Mouse (Mus musculus) brain, adult 2 months (tissue): ENCODE measurements around the gene Lyz1.
"Not testable (repeated sequence)": the region's sequence is repeated elsewhere in the genome, so short reads cannot be mapped to it uniquely, and the experiment has no call there.

Experiments
- DNase-seq: peaks from one replicate; pipeline ENCODE4 v3.0.0; 2011; ENCODE audit warnings: low read depth, low spot score

The Lyz1 gene

DNA sequence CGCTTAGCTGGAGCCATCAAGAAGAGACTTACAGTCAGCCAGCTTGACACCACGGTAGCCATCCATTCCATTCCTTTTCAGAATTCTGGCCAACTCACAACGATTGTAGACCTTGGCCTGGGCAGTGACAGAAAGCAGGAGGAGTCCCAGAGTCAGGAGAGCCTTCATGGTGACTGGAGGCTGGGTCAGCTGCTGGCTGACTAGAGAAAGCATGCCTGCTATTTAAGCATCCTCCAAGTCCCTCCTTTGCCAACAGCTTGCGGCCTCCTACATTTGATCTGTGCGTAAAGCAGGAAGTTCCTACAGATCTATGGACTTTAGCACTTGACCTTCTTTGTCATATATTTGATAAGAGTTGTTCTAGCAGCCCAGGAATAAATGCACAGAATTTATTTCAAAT lies at the start of gene Lyz1:
TSS of gene Lyz1 (minus strand) at position 198 of the 400 bp plus-strand sequence.
- DNase-seq: no peak

- DNase-seq: no peak
Observed at GRCm38 (mm10) chr10:117342406-117342805, 49.7 kb upstream of the Lyz1 start.

DNA sequence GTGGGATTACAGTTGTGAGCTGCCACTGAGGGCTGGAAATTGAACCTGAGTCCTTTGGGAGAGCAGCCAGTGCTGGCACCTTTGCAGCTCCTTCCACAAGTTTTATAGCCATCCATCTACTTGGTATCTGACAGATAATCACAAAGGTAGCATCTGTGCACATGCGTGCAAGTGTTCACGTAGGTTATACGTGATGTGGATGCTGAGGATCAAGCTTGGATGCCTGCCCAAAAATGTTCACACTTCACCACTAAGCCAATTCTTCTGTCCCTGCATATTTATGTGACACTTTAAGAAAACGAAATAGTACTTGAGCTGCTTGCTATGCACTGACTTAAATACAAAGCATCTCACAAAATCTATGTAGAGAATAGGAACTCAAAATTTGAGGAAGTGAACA lies 48.4 kb upstream of the Lyz1 start:
- peak; percentile 21 for DNase-seq

DNA sequence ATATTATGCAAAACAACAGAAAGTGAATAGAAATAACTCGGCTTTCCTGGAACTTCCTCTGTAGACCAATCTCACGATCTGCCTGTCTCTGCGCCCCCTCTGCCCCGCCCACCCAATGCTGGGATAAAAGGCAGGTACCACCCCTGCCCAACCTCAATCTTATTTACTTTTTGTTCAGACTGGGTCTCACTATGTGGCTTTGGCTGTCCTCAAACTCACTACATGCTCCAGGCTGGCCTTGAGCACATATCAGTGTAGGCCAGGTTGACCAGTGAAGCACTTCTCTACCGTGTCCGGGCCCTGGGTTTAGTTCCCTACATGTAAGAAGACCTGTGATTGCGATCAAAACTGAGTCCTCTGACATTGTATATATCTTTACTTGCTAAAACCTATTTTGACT lies 46.6 kb upstream of the Lyz1 start:
- DNase-seq: no peak

DNA sequence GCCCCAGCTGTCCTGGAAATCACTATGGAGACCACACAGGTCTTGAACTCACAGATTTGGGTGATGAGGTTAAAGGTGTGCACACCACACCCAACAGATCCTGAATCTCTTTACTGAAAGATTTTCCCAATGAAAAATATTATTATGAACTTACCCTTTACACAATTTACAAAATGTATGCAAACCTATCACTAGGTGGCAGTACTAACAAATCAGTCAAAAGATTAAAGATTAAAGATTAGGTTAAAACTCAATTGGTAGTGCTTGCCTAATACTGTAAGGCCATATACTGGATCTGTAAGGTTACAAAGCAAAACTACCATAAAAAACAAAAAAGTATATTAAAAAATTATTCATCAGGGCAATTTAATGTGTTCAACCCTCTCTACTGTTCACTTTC lies 45.3 kb upstream of the Lyz1 start:
- no peak for DNase-seq

GRCm38 (mm10) chr10:117335649-117336048 lies 43.0 kb upstream of the Lyz1 start:
- no peak for DNase-seq

DNA sequence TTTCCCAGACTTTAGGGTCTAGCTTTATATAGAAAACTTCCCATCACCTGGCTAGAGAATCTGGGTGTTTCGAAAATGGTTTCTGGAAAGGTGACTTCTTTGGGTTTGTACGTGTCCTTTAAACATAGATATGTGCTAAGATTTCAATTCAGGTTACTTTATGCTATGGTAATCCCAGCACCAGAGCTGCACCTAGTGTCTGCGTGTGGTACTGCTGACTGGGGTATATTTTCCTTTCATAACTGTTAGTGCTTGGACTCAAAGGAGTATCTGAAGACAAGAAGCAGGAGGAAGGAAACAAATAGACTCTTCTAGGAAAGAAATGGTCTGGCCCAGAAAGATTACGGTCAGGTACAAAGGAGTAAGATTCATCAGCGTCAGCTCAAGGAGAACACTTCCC lies 37.9 kb upstream of the Lyz1 start:
- peak; percentile 15 for DNase-seq

GRCm38 (mm10) chr10:117323782-117324181 lies 31.1 kb upstream of the Lyz1 start:
- DNase-seq: no peak

GRCm38 (mm10) chr10:117322630-117323029 lies 30.0 kb upstream of the Lyz1 start:
- DNase-seq: no peak

- no peak for DNase-seq
Observed at GRCm38 (mm10) chr10:117320571-117320981, 27.9 kb upstream of the Lyz1 start.

DNA sequence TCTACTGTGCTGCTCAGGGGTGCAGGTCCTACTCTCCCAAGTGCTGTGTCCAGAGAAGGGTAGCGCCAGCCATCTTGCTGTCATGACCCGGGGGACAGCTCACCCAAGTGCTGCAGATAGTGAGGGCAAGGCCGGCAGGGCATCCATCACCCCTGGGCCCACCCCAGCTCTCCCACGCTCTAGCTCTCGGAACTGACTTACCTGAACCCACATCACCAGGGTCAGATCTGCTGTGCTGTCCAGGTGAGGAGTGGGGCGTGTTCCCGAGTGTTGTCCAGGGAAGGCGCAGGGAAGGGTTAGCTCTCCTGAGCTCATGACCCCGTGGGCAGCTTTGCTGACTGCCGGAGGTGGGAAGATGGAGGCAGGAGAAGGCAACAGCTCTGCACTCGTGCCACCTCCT lies 23.7 kb upstream of the Lyz1 start:
- no peak for DNase-seq

DNA sequence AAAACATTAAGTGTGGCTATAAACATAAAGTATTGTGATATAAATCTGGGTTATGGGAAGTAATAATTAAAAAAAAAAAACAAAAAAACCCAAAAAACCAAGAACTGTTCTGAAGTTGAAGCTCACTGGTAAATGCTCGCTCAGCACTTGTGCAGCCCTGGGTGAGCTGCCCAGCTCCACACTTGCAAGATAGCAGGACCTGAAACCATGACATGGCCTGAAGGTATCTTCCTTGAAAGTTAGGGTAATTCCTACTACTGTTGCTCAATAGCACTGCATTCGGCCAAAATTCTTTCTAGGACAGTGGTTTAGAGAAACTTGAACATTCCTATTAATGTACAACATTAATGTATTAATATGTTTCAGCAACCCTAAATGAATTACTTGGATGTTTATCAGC lies 20.5 kb upstream of the Lyz1 start:
- no peak for DNase-seq

DNA sequence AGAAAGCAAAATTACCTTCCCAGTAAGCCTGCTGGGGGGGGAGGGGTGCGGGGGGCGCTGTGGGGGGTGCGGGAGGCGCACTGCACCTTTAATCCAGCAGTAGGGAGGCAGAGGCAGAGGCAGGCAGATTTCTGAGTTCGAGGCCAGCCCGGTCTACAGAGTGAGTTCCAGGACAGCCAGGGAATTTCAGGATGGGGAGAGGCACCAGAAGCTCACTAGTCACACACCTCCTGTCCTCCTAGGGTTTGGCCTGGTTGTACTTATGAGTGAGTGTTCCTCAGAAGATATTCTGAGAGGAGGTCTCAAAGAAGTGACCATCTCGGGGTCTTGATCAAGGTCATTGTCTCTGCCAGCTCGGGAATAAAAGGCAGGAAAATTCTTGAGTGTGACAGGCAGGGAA lies 19.5 kb upstream of the Lyz1 start:
- DNase-seq: no peak

- no peak for DNase-seq
Observed at GRCm38 (mm10) chr10:117304371-117304770, 11.7 kb upstream of the Lyz1 start.

DNA sequence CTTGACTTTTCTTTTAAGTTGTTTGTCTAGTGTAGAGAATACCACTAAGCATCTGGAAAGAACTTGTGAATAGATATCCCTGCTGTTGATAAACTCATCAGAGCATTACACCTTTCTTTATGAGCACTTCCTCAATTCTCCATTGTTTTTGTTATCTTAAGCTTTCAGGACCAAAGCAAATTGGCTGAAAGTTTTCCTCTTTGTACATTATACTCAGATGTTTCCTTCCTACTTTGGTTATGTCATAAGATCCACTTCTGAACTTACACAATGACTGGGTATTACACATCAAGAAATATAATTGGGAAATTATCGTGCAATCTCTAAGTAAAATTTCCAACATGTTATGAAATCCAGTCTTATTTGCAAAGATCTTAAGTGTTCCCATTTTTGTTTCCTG lies 9.0 kb upstream of the Lyz1 start:
- DNase-seq: no peak

- no peak for DNase-seq
Observed at GRCm38 (mm10) chr10:117299901-117300520, 7.3 kb upstream of the Lyz1 start.

- DNase-seq: no peak
Observed at GRCm38 (mm10) chr10:117299106-117299505, 6.4 kb upstream of the Lyz1 start.

GRCm38 (mm10) chr10:117298336-117298735 lies 5.7 kb upstream of the Lyz1 start:
- no peak for DNase-seq

GRCm38 (mm10) chr10:117290936-117291335 lies 1.7 kb downstream of the Lyz1 start:
- DNase-seq: not testable (repeated sequence)

GRCm38 (mm10) chr10:117290046-117290870 lies 2.4 kb downstream of the Lyz1 start:
- no peak for DNase-seq

DNA sequence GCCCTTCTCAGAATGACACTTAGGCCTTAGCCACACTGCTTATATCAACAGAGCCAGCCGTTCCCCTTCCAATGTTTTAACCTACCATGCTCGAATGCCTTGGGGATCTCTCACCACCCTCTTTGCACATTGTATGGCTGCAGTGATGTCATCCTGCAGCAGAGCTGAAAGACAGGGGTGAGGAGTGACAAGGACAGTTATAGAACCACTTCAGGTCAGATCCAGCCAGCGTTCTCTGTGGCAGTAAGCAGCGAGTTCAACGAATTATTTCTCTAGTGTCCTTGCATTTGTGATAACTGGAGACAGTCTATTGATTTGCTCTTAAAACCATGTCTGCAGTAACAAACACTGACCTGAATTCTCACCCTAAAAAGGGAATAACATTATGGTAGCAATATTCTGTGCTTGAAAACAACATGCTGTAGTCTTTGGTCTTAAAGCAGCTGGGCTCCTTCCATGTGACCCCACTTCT lies 3.6 kb downstream of the Lyz1 start:
- DNase-seq: not testable (repeated sequence)

GRCm38 (mm10) chr10:117288197-117289033 lies 4.3 kb downstream of the Lyz1 start:
- peak; percentile 11 for DNase-seq
